Mouse (Mus musculus) thymus, adult 18-20 months (tissue): ENCODE measurements around the gene Nav3.

ENCODE experiments used
- DNase-seq, 2 experiments: peaks; one replicate each; pipeline ENCODE4 v3.0.0; 2022; ENCODE audit warnings: mixed read lengths in 2 of 2

Nav3 gene

GRCm38 (mm10) chr10:109643598-109643997, 812.4 kb downstream of the Nav3 start:
- no peak for DNase-seq

- DNase-seq, result no peak
Measured at GRCm38 (mm10) chr10:109641806-109642205, 814.2 kb downstream of the Nav3 start.

- no peak for DNase-seq
Measured at GRCm38 (mm10) chr10:109637702-109638101, 818.3 kb downstream of the Nav3 start.
